Mouse (Mus musculus): ENCODE data around the gene Fam240a.

The Fam240a gene

DNA sequence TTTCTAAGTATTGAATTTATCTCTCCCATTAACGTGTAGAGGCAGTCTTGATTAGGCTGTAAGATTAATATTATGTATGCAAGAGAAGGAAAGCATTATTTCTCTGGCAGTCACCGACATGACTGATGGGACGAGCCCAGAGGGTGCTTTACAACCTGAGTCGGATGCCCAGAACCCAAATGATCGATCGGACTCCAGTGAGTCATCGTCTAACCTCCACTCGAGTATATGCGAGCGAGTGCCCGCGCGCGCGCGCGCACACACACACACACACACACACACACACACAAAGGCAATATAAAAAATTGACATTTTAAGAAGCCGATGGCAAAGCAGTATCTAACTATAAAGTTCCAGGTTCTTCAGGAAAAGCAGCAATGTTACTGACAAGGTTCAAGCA, 28.7 kb upstream of the Fam240a start:
- ATAC-seq (ENCODE audit: low TSS enrichment): no peak

DNA sequence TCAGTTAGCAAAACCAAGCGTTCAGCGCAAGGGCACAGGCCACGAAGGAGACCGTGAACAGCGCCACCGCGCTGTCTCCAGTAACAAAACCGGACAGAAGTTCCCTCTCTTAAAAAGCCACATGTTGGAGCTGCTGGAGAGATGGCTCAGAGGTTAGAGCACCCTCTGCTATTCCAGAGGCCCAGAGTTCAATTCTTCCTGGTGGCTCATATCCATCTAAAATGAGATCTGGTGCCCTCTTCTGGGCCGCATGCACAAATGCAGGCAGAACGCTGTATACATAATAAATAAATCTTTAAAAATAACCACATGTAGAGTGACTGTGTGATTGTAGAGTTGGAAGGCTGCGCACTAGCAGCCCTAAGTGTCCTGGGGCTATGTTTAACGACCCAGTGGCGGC, 27.6 kb upstream of the Fam240a start:
- no peak for ATAC-seq (ENCODE audit: low TSS enrichment)

DNA sequence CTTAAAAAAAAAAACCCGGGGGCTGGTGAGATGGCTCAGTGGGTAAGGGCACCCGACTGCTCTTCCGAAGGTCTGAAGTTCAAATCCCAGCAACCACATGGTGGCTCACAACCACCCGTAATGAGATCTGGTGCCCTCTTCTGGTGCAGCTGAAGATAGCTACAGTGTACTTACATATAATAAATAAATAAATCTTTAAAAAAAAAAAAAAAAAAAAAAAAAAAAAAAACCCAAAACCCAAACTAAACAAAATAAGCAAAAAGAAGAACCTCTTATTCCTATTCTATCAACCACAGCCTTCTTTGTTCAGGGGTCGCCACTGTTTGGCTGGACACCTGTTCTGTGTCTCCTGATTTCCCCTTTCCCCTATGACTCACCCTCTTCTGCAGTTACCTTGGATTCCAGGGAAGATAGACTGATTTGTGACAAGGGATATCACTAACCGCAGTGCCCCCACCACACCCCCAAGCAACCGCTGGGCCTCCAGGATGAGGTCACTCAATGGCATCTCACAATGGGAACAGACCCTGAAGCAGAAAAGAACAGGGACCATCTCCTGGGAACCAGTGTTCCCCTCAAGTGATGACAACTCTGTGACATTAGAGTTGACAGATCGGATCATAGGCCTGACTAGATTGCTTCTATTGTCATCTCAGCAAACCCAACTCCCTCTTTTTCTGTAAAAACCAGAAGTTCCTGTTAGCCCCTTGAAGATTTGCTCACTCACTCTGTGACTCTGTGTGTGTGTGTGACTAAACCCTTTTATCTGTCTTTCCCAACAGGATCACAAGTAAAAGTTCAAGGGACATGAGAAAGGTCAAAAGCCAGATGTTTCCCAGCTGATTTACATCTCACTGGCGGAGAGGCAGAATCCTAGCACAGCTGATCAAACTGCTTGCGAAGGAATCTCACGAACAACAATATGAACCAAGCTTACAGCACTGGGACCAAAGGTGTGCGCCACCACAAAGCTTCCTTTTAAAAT, 21.1 kb upstream of the Fam240a start:
- no peak for ATAC-seq (ENCODE audit: low TSS enrichment)

DNA sequence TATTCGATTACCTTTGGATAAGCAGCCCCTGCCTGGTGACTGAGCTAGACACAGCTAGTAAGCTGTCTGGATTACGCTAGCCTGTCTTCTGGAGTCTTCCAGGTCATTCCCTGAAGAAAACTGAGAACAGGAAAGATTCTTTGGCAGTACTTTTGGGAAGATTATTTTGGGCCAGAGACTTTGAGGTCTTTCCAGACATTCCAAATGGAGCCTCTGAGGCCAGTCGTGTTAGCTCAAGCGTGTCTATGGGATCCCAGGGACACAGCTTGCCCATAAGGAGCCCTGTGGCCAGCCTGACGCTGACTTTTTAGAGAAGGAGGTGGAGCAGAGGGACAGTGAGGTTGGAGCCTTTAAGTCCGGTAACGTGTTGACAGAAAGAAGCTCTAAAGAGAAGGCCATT, 19.3 kb upstream of the Fam240a start:
- ATAC-seq (ENCODE audit: low TSS enrichment): no peak

DNA sequence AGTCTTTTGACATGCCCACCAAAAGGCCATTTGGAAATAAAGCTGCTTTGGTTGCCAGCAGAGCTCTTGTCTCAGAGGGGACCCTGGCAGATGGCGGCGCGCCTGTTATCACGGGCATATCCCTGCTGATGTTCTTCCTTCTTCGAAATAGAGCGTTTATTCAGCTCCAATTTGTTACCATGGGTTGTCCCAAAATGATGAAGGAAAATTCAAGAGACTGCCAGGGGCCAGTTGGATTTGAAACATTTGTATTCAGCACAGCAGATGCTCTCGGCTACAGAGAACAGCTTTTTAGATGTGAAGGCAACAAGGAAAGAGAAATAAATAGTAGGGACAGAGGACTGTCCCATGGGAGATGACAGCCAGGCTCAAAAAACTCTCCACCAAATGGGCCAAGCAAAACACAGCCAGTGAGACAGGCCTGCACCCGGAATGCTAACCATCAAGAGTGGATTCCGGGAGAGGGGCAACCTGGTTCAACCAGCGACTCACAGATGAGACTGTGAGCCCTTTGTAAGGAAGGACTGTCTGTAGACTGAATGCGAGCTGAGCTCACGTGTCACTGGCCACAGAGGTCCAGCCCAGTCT, 17.3 kb upstream of the Fam240a start:
- ATAC-seq (ENCODE audit: low TSS enrichment): peak; percentile 55

DNA sequence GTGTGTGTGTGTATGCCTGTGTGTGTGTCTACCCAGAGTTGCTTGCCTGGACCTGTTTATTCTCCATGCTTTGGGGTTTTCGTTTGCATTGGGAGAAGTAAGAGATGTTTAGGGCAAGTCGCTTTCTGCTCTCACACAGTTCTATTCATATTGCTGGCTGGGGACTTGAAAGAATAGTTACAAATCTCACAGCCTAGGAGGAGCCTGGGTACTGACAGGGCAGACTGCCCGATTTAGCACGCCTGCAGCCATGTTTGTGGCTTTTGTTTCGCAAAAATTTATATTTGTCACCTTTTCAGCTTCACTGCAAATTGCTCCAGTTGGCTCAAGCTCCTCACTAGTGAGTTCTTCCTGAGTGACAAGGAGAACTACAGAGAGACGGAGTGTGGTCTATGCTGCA, 14.9 kb upstream of the Fam240a start:
- ATAC-seq (ENCODE audit: low TSS enrichment): no peak

DNA sequence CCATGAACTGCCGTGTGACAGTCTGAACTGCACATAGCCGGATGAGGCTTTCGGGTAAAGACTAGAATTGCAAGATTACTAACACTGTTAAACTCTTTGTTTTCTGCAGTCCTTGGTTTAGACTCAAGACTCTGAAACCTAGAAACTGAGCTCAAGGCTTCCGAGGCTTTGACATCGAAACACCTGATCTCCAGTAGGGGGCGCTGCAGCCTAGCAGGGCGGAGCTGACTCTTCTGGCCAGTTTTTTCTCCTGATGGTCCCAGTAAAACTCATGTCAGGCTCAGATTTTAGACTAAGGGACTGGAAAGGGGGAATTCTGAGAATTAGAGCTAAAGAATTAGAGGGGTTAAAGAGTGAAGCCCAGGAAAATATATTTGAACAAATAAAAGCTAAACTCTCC, 6.1 kb upstream of the Fam240a start:
- peak; percentile 69; the same call in 1 of the 2 replicates for ATAC-seq (ENCODE audit: low TSS enrichment)

DNA sequence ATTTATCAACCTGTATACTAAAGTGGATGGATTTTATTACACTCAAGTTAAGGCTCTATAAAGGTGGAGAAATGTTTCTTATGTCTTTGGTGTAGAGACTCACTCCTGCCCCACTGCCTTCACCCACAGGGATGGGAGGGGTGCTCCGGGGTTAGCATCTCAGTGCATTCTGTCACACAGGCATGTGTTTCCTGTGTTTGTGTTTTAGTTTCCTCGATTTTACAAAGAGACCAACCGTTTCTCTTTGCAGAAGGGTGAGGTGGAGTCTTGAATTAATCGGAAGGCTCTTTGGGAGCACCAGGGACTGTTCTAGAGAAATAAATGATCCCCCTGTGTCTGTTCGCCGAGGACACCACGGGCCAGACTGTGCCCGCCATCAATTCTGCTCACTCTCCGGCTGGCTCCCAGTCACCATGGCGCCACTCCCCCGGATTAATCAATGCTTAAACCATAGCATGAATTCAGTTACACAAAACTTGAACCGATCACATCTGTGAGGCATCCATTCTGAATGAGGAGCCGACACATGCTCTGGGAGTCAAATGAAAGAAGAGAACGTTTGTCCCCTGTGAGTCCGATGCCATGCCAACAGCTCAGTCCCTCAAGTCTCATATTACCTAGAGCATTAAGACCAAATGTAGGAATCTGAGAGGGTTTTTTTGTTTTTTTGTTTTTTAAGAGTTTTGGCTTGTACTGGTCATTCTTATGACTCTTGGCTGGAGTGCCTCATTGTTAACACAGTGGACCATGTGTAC, 4.2 kb upstream of the Fam240a start:
- no peak for ATAC-seq (ENCODE audit: low TSS enrichment)

DNA sequence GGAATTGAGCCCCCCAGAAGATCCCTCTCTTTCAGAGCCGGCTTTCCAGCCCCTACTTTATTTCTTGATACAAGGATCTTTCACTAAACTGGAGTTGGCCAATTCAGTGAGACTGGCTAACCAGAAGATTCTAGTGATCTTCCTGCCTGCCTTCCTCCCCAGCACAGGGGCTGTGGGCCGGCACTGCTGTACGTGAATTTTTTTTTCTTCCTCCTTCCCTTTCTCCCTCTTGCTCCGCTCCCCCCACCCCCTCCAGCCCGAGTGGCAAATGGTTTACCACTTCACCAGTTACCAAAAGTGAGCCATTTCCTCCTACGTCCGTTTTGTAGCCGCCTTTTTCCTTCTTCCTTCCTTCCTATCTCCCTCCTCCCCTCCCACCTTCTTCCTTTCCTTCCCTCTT, 1.2 kb downstream of the Fam240a start:
- no peak for ATAC-seq (ENCODE audit: low TSS enrichment)

DNA sequence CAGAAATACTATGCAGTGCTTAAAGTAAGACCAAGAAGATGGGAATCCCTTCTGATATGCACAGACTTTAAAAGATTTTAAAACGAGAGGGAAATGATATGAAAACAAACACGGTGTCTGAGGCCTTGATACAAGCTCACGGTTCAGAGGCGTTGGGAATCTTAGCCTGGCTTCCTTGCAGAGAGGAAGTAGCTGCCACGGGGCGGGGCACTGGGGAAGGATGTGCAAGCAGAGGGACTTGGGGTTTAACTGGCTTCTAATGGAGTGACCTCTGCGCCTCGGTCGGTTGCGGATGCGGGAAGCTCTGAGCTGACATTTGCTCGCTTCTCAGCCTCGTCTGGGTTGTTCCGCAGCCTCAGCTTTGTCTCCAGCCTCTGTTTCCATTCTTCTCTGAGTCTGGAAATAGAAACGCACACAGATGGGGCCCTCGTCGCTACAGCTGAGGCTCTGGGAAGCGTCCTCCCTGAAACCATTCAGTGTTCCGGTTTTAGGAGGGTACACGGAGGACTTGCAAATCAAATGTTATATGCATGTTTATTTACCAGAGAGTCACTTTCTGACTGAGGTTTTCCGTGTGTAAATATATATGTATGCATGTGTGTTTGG, 1.9 kb downstream of the Fam240a start:
- ATAC-seq (ENCODE audit: low TSS enrichment): peak; percentile 67; the same call in 1 of the 2 replicates

DNA sequence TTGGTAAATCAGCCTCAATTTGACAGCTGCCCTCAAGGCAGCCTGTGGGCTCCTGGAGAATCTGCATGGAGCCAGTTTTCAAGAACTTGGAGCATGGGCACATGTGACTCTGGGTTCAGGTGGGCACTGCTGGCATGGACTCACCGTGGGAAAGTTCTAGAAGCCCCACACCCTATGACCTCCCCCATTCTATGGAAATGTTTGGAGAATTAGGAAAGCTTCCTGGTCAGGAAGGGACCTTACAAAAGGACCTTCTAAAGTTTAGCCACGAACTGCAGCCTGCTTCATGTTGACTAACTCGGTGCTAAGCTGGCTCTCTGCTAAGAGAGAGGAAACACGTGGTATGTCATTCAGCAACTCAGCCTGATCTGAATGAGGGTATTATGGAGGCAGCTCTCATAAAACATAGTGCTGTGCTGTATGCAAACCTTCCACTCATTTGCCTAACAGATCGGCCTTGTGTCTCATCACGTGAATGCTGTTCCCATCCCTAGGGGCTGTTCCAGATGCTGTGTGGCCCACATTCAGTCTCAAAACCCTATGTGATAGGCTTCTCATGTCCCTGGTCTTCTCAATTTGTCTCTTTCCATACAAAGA, 7.2 kb downstream of the Fam240a start:
- peak; percentile 47; the same call in 1 of the 2 replicates for ATAC-seq (ENCODE audit: low TSS enrichment)

DNA sequence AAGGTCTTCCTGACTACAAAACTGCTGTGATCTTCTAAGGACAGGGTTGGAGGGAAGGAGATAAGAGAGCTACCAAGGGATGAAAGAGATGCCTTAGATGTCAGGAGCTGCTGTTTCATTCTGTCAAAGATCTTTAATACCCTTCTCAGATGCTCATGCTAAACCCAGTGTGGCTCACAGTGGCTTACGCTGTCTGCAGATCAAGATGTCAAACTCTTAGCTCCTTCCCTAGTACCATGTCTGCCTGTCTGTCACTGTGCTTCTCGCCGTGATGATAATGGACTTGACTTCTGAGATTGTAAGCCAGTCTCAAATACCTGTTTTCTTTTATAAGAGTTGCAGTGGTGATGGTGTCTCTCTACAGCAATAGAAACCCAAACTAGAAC, 8.0 kb downstream of the Fam240a start:
- ATAC-seq (ENCODE audit: low TSS enrichment): no peak

DNA sequence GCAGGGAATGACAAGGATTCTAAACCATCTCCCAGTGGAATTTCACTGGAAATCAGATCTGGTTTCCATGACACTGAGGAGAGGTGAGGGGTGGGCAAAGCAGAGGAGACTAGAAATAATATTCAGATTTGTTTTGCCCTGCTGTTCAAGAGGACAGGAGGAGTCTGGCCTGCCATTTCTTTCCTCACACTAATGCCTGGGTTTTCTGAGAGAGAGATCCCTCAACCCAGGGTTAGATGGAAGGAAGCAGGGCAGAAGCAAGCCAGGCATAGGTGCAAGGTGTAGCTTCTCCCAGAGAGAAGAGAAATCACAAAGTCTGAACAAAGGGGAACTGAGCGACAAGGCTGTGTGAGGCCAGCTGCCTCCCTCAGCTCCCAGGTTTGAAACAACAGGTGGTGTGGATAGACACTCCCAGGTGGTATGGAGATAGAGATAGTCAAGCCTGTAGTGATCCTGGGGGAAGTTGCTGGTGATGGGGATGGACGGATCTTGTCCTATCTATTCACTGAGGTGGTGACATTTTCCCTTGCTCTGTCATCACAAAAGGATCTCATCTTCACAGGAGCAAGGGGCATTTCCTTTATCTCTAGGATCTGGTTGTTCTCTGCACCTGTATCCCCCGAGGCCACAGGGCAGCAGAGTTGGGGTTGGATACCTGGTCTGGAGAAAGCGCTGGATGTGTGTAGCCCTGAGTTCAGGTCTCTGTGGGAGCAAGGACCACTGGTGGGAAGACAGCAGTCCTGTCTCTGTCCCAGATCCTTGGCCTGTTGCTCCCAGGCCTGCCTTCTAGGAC, 8.6 kb downstream of the Fam240a start:
- no peak for ATAC-seq (ENCODE audit: low TSS enrichment)

DNA sequence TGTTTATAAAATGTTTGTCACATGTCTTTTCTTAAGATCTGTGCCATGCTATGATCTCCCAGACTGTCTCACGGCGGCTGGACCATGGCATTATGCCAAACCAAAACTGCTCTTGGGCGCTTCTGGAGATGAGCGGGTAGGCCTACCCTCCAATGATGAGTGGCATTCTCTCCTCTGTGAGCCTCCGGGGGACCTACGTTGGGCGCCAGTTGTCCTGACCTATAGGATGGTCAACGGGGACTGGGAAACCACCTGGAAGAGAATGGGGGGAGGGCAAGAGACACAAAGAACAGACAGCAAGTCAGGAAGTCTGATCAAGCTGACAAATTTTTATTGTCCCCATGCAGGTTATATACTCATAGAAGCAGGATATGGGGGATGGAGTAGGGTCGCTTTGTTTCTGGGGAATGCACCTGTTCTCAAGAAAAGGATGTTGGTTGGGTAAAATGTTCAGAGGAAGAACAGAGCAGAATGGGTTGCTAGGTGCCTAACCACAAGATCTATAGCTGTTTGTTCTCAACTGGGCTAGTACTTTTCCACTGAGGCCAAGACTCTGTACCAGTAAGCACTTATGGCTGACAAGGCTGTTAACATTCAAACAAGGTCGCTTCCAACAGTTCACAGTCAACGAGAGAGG, 9.3 kb downstream of the Fam240a start:
- no peak for ATAC-seq (ENCODE audit: low TSS enrichment)

DNA sequence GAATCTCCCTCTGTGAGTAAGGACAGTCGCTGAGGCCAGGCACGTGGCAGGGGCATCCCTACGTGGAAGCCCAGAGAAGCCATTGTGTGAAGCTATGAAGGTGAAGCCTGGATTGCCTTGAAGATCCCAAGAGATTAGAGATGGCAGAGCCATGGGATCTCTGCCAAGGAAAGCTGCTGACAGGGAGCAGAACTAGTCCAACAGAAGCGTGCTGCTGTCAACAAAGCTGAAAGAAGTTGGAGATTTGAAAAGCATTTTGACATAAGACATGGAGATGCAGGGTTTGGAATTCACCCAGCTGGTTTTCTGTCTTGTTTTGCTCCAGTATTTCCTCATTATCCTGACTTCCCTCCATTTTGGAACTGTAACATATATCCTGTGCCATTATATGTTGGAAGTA, 14.4 kb downstream of the Fam240a start:
- ATAC-seq (ENCODE audit: low TSS enrichment): no peak

DNA sequence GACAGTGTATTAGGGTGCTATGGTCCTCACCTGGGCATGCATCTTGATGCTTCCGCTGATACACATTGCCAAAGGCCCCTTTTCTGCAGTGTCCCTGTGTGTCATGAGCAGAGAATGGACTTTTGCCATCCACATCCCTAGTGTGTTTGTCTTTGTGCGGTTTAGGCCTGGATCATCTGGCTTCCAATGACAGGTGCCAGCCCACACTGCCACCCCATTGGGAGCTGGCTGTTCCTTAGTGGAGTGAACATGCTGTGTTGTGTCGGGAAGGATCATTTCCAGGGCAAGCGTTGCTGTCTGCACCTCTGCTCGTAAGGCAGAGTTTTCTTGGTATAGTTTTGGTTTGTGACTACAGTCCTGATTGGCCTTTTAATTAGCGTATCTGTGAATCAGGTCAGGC, 15.5 kb downstream of the Fam240a start:
- ATAC-seq (ENCODE audit: low TSS enrichment): no peak

DNA sequence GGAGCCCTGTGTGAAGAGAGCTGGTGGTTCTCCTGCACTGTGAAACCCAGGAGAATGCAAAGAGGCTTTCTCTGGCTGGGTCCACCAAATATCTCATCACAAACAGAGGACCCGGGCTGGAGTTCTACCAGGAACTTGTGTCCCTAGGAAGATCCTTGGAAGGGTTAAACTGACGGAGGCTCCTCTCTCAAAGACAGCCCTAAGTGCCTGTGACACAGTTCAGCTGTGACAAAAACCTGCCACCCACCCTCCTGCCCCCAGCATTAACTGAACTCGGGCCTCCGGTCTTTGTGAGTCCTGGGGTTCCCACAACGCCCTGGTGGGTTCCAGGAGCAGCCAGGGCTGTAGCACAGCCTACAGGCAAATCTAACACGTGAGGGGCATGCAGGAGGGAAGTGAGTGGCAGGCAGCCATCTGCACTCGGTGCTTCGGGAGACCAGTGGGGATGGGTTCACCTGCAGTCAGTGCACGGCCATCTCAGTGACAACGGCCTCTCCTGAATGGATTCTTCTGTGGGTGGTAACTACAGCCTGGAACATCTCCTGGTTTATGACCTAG, 17.1 kb downstream of the Fam240a start:
- no peak for ATAC-seq (ENCODE audit: low TSS enrichment)

DNA sequence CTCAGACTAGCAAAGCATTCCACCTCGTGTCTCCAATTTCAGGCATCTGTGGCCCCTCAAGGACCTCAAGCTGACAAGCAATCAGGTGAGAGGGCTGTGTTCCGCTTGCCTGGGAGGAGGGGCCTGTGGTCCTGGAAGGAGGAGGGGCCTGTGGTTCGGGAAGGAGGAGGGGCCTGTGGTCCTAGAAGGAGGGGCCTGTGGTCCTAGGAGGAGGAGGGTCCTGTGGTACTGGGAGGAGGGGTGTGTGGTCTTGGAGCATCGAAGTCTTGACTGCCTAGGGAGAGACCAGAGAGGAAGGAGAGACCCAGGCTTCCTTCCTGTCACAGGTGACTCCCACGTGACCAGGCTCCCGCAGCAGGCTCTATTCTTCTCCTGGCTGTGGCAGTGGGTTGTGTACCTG, 20.1 kb downstream of the Fam240a start:
- ATAC-seq (ENCODE audit: low TSS enrichment): no peak

DNA sequence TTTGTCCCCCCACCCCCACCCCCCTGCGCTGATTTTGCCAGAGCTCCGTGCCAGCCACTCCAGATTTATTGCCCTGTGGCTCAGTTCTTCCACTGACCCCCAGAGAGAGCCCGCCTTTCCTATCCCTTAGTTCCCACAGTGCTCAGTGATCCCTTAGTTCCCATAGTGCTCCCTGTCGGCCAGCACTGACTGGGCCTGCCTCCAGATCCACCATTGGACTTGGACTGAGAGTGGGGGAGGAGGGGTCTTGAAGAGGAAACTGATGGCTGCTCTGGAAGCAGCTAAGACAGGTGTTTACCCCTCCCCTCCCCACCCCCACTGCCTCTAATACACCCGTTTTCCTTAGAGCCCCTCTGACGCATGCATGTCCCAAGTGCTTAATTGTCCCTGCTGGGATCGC, 20.7 kb downstream of the Fam240a start:
- ATAC-seq (ENCODE audit: low TSS enrichment): no peak

DNA sequence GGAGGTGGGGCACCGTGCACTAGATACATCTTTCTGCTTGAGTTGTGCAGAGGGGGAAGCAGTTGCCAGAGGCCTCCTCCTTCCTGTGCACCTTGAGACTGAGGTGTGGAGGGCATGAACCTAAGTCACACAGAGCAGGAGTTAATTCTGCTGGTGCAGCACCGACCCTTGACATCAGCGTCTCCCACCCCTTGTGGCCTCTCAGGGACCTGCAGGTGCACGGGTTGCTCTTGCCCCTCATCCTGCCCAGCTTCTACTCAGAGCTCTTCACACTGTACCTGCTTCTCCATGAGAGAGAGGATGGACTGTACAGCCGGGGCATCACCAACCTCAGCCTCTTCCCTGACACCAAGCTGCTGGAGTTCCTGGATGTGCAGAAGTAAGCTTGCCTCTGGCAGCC, 21.2 kb downstream of the Fam240a start:
- ATAC-seq (ENCODE audit: low TSS enrichment): no peak
